Mouse (Mus musculus) mature B cell (primary cell): ENCODE results near the gene Nek6.

Source experiments
- in situ Hi-C: fragments of 300-500 bp; cut with MboI; formaldehyde crosslinking; loops from 2 replicates; pipeline ENCODE4 v1.14.3; 2019

The Nek6 gene

GRCm38 (mm10) chr2:38621076-38621475 is 109.6 kb downstream of the Nek6 start:
- in situ Hi-C loops, result no loop called here

GRCm38 (mm10) chr2:38621610-38622021 is 110.2 kb downstream of the Nek6 start:
- in situ Hi-C loops, result no loop called here

DNA sequence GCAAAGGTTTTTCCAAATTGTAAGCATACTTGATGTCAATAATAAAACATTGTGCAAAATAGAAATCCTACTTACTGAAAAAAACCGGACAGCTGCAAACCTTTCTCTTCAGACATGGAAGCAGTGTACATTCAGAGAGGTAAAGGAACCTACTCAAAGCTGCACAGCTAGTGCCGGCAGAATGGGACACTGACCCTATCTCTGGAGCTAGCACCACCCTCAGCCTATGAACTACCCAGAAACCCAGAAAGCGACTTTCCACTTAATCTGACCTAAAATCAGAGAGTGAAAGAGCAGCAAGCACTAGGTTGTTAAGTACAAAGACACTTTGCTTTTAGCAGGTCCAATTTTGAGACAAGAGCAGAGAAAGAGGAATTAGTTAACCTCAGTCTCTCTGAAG is 112.0 kb downstream of the Nek6 start:
- in situ Hi-C loops, result no loop called here

DNA sequence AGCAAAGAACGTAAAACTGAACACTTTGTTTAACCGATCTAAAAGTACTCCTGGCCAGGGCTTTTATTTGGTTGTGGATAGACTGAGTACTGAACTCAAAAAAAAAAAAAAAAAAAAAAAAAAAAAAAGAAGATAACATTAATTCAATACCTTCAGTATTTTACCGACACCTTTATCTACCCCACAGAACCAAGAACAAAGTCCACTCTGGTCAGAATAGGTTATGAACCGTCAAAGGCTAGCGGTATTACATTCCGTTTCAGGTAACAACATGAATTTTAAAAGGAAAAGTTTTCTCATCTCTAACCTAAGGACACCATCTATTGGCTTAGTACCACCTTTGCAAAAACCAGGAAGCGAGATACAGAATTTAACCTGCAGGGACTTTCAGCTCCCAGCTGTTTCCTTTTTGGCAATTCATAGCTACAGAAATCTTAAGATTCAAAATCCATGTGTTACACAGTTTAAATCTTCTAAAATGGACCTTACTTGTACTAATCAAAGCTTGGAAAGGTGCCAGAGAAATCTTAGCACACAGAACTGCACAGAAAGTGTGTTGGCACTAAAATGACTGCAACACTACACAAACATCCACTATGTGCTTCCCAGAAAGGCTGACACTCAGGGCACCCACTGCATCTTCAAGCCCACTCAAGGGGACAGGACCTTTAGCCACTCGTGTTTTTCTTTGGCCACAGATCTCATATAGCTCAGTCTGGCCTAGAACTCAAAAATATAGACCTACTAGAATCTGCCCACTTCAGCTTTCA is 112.6 kb downstream of the Nek6 start:
- in situ Hi-C loops, result no loop called here

- in situ Hi-C loops, result no loop called here
Measured at GRCm38 (mm10) chr2:38628801-38629200, 117.4 kb downstream of the Nek6 start.

DNA sequence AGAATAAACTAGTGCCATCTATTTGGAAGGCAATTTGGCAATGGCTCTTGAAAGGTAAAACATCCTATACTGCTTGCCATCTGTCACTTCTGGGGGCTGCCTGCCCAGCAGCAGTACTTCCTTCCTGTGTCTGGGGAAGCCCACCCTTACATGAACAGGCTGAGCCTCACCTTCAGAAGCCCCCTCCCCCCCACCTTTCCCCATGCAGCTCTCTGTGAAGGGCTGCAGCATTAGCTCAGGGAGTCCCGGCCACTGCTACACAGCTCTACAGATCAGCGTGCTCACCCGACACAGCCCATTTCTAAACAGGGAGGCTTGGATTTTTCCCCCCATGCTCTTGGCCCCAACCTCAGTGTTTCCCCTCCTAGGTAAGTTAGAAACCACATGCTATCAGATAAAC is 118.0 kb downstream of the Nek6 start:
- in situ Hi-C loops, result no loop called here

DNA sequence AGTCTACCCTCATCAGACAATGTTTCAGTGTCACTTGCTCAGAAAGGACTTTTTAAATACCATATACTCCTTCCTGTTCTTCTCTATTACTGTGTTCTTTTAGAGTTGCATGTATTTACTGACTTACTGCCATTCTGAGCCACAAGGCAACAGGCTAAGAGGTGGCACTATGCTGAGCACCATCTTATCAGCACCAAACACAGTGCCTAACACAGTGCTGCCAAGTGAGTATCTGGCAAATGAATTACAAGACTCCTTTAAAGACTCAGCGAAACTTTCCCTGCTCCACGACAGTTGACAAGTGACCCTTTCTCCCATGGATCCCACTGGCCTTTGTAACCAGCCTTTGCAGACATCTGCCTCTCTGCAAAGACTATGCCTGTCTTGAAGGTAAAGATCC is 119.1 kb downstream of the Nek6 start:
- in situ Hi-C loops, result no loop called here

GRCm38 (mm10) chr2:38637716-38638267 is 126.3 kb downstream of the Nek6 start:
- in situ Hi-C loops, result no loop called here

DNA sequence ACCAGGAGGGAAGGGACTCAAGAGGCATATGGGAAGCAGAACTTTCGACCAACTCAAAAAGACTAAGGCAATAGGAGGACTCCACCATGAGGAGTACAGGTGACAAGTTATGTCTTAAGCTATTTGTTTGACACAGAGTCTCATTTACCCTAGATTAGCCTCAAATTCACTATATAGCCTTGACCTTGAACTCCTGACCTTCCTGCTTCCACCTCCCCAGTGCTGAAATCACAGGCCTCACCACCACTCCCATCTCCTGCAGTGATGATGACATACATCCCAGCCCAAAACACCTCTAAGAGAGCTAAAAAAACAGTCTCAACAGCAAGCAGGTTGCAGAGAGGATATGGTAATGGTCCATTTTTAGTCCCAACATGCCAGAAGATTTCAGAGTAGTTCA is 130.3 kb downstream of the Nek6 start:
- in situ Hi-C loops, result no loop called here

DNA sequence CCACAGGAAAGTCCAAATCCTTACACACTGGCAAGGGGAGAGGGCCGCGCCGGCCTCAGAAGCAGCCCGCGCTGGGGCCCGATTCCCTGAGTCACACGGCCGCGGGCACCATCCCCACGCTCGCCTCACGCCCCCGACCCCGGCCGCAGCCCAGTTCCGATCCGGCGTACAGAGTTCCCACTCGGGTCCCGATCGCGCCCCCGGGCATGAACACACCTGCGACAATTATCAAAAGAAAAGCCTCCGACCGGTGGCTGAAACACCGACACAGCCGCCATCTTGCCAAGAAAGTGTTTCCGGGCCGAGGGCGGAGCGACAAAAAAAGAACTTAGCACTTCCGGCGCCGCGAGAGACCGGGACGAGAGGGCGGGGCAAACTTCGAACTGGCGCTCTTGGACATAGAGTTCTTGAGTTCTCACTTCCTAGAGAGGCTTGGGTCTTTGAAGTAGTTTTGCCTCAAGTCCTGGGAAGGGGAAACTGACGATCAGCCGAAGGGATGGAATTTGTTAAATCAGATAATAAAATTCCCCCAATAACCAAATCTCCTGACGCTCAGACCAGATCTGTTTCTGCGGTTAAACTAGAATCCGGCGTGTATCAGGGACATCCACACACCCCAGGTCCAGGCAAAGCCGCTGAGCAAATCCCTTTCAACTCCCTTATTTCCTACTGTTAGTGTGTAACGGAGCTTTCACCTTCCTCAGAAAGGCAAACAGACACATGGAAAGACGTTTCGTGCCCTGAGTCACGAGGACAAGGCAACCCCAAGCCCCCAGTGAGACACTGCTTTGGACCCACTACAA is 132.4 kb downstream of the Nek6 start, which contains the start of gene Psmb7:
Gene Psmb7 (minus strand): TSS at position 463 of the 803 bp plus-strand sequence.
- in situ Hi-C loops, result no loop called here
